Mouse (Mus musculus): Measurements from ENCODE around the gene Arid2. TPM values are rescaled to one million over a fixed set of nuclear protein-coding genes. Genes with fewer than 3 reads are reported as not detected.
"Not testable (repeated sequence)": the region's sequence is repeated elsewhere in the genome, so short reads cannot be mapped to it uniquely, and the experiment has no call there.

The Arid2 gene
- total RNA-seq, 2 experiments from 2014 or later, result 21.0 to 26.9 TPM

DNA sequence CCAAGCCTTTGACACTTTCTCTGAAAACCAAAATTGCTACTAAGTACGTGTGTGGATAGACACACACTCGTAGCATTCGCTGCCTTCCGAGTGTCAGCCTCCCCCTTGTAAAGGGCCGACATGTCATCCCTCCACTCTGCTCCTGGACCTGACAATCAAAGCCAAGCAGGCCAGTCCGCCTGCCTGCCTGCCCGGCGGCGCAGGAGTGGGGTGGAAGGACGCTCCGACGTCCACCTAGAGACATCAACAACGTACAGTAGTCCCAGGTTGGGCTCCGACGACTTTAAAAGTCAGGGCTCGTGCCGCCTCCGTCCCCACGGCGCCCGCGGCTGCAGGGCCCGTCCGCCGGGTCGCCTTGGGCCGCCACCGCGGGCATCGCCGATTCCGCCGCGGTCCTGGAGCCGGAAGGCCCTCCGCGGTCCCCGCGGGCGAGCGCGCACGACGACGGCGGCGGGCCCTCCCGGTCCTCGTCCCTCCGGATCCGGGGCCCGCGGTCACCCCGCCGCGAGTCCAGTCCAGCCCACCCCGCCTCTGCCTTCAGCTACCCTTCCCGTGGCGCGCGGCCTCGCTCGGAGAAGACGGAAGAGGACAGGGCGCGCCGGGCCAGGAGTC, 2.5 kb upstream of the Arid2 start:
- intact Hi-C loops (cut with DNase I), result loop anchor here (5.0 to 10.0 kb wide), 5 partner anchors 92 to 523 kb away; no protein-coding TSS in a partner anchor

DNA sequence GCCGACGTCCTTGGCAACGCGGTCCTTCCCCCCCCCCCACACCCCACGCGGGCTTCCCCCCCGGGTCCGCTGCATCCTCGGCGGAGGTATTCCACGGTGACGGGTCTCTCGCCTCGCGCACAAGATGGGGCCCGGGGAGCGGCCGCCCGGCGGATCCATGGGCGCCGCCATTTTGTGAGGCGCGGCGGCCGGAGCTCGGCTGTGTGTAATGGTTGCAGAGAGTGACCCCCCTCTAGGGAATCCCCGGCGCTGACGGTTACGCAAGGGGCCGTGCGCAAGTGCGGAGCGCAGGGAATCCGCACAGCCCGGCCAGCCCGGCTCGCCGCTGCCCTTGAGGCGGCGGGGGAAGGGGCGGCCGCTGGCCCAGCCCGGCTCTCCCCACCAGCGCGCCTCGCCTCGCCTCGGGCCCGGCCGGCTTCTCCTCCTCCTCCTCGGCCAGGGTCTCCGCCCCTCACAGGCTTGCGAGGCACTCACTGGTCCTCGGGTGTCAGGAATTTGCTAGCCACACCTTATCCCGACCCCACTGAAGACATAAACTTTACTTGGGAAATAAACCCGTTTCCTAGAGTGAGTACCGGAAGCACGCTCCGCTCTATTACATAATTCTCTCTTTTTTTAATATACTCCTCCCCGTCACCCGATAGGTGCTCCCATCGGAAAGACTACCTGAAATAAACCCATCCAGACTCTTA, 1.8 kb upstream of the Arid2 start:
- peak; percentile 90 for DNase-seq (ENCODE audit: low spot score)
- intact Hi-C loops (cut with DNase I), result loop anchor here (5.0 to 10.0 kb wide), 5 partner anchors 92 to 523 kb away; no protein-coding TSS in a partner anchor

More for the DNA sequence above, 2.5 kb upstream of the Arid2 start:
- peak; percentile 21 for DNase-seq (ENCODE audit: low spot score)

- intact Hi-C loops (cut with DNase I), result loop anchor here (5.0 to 10.0 kb wide), 5 partner anchors 91 to 524 kb away; no protein-coding TSS in a partner anchor
- peak; percentile 93 for DNase-seq (ENCODE audit: low spot score)
Observed at GRCm38 (mm10) chr15:96286015-96286934, 1.0 kb upstream of the Arid2 start.

DNA sequence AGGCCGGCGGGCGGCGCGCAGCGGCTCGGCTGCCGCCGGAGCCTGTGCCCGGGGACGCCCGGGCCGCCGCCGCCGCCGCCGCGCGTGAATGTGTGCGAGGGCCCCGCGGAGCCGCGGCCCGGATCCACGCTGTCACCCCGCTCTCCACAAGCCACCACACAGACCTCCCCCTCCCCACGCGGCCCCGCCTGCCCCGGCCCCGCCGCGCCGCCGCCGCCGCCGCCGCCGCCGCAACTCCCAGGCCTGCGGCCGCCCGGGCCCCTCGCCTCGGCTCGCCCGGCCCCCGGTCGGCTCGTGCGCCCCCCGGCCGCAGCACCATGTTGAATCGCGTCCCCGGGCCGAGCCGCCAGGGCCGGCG, 404 bp upstream of the Arid2 start:
- intact Hi-C loops (cut with DNase I), result loop anchor here (5.0 to 10.0 kb wide), 5 partner anchors 90 to 525 kb away; no protein-coding TSS in a partner anchor
- DNase-seq (ENCODE audit: low spot score), result no peak

DNA sequence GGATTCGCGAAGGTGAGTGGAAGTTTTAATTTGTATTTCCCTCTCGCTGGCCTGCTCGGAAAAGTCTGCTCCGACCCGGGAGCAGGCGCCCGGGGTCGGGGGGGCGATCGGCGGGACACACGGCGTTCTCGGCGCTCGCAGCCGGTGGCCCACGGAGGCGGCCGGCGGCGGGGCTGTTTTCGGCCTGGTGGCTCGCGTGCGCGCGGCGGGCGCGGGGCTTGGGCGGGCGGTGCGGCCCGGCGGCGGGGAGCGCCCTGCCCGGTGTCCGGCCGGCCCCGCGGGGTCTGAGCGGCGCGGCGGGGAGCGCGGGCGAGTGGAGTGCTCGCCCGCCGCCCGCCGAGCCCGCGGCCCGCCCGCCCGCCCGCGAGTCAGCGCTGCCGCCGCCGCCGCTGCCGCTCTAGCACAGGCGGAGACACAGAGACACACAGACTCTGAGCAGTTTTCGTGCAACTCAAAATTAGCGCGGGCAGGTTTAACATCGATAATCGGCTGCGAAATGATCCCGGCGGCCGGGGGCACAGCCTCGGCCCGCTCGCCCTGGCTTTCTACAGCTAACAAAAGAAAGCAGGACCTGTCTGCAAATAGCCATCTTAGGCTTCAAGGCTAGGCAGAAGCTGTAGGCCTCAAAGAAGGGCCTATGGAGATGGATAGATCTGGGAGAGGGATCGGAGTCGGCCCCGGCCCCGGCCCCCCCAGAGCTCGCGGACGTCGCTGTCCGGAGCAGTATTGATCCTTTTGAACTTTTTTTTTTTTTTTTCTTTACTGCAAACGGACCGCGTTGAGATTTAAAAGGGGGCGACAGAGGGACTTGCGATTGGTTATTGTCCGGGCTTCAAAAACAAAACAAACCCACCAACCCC, 888 bp downstream of the Arid2 start:
- intact Hi-C loops (cut with DNase I), result loop anchor here (5.0 to 10.0 kb wide), 5 partner anchors 89 to 526 kb away; no protein-coding TSS in a partner anchor
- DNase-seq (ENCODE audit: low spot score), result peak; percentile 23

GRCm38 (mm10) chr15:96288836-96289390, 1.6 kb downstream of the Arid2 start:
- intact Hi-C loops (cut with DNase I), result loop anchor here (5.0 to 10.0 kb wide), 5 partner anchors 88 to 527 kb away; no protein-coding TSS in a partner anchor
- no peak for DNase-seq (ENCODE audit: low spot score)

GRCm38 (mm10) chr15:96290001-96290400, 2.7 kb downstream of the Arid2 start:
- intact Hi-C loops (cut with DNase I), result no loop called here
- no peak for DNase-seq (ENCODE audit: low spot score)

- intact Hi-C loops (cut with DNase I), result no loop called here
Observed at GRCm38 (mm10) chr15:96293444-96293843, 6.1 kb downstream of the Arid2 start.

GRCm38 (mm10) chr15:96297078-96297590, 9.8 kb downstream of the Arid2 start:
- intact Hi-C loops (cut with DNase I), result no loop called here
- no peak for DNase-seq (ENCODE audit: low spot score)

More at GRCm38 (mm10) chr15:96293444-96293843, 6.1 kb downstream of the Arid2 start:
- DNase-seq (ENCODE audit: low spot score), result no peak

DNA sequence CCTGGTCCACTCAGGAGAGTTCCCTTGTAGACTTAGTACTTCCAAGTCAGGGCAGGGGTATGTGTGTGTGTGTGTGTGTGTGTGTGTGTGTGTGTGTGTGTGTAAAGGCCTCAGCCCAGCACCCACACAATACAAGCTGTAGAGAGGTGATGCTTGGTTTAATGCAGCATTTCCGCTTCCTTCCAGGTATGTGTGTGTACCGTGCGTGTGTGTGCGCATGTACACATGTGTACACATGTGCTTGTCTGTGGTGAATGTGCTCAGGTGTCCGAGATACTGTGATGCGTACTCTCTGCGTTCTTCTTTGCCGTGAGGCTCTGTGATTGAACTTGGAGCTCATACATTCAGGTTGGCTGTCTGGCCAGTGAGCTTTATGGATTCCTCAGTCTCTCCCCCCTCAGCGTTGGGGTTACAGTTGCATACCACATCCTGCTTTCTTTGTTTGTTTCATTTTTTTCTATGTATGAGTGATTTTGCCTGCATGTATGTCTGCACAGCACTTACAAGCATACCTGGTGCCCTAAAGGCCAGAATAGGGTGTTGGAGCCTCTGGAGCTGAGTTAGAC, 10.4 kb downstream of the Arid2 start:
- DNase-seq (ENCODE audit: low spot score), result no peak
- intact Hi-C loops (cut with DNase I), result no loop called here

DNA sequence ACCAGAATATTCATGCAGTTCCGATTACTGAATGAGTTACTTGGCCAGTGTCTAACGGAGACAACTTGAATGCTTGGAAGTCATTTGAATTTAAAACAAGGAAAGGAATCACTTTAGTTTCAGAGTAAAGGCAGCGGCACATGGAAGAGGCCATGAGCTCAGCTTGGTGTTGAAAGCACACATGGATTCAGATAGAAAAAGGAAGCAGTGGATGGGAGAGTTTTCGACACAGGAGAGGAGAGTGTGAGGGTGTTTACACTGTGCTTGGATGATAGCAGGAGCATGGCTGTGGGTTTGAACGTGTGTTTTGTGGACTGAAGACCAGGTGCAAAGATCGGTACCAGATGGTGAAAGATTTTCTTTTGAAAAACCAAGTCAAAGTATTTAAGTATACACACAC, 22.0 kb downstream of the Arid2 start:
- intact Hi-C loops (cut with DNase I), result no loop called here
- DNase-seq (ENCODE audit: low spot score), result no peak

DNA sequence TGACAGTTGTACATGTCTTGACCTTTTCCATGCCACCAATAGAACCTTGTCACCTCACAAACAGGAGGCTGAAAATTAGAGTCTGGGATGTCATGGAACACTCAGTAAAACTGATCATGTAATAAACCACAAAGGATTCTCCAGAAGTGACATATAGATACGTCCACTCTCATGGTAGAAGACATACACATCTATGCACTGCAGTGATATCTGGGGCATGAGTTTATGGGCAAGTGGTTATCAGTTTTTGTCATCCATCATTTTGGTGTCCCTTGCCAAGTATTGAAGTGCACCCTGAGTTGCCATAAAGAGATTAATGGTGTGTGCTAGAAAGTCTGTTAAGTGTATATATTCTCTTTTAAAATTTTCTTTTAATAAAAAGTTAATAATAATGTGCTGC, 25.6 kb downstream of the Arid2 start:
- no peak for DNase-seq (ENCODE audit: low spot score)
- intact Hi-C loops (cut with DNase I), result no loop called here

GRCm38 (mm10) chr15:96315664-96316063, 28.3 kb downstream of the Arid2 start:
- intact Hi-C loops (cut with DNase I), result no loop called here
- no peak for DNase-seq (ENCODE audit: low spot score)

DNA sequence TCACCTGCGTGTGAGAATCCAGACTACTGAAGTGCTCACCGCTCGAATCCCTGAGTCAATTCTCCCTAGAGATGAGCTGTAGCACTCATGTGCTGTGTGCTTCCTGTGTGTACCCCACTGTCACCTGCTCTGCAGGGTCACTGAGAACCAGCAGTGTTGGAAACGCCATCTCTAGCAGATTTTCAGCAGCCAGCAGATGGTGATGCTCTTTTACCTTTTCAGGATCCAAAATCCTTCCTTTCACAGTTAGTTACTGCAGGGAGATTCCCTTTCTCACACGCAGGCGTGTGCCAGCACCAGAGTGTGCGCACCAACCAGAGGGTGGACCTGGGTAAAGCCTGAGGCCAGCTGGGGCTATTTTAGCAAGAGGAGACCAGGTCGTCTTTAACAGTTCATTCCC, 32.0 kb downstream of the Arid2 start:
- DNase-seq (ENCODE audit: low spot score), result no peak
- intact Hi-C loops (cut with DNase I), result no loop called here

DNA sequence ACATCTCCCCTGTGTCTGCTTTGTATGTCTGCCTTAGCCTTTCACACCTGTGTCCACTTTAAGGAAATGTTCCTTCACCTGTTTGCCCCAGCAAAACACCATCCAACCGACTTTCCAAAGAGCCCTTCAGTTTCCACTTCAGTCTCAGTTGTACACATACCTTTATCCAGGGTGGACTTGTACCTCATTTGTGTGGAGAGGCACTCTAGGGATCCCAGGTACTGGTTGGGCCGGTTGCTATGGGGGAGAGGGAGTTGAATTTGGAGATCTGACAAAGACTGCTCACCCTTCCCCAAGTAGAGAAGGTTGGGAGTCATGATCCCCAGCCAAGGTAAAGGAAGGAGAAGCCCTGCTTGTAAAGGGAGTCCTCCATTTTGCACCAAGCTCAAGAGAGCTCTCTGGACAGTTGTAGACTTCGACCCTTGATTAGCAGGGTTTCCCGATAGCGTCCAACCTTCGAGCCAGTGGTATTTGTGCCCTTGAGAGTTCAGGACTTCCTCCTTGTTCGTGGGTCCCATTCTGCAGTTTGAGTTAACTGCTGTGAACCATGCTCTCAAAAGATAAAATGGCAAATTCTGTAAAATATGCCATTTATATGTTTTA, 38.5 kb downstream of the Arid2 start:
- intact Hi-C loops (cut with DNase I), result no loop called here
- DNase-seq (ENCODE audit: low spot score), result no peak

- DNase-seq (ENCODE audit: low spot score); intact Hi-C loops (cut with DNase I): not testable (repeated sequence)
Observed at GRCm38 (mm10) chr15:96328722-96329121, 41.4 kb downstream of the Arid2 start.

DNA sequence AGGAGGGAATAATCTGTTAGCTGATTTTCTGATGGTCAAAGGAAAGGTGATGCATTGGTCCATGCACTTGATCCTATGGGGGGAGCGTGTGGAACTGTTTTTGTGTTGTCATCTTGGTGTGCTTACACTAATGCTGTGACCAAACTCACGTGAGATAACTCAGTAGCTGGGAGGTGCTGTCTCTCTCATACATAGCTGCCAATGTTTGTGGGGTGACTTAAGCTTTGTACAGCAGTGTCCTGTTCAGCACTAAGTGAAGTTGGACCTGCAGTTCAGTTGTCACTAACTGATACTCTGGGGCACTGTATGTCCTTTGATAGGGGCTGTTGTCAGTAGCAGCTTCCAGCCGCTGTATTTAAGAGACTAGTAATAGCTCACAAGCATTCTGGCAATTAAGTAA, 43.2 kb downstream of the Arid2 start:
- no peak for DNase-seq (ENCODE audit: low spot score)
- intact Hi-C loops (cut with DNase I), result no loop called here

Measured in heart, postnatal 25 days (tissue).